9 mouse cellular contexts compared by ENCODE assay signal in the genomic region with DNA sequence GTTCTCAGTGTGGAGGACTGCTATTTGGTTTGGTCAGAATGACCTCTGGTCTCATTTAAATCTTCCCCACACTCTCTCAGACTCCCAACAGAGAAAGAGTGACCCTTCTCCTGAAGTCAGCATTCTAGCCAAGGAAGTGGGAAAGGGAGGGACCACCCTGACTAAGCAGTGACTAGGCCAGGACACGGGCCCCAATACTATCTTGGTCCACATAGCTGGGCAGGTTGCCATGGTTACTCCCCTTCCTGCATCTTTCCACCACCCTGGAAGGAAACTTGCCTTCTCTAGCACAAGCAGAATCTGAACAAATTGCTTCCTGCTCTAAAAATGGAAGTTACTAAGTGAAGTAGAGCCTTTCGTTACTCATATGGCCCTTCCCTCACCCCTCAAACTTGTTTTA. TPM values are rescaled to one million over a fixed set of nuclear protein-coding genes. Genes with fewer than 3 reads are reported as not detected.
DNase-seq lines count a peak whose midpoint lies in the region; ATAC-seq and TF ChIP-seq lines count a peak whose summit lies in the region.
"Had no signal": no experiment of that assay in that cellular context is flagged by ENCODE, and none has a peak within 500 bp of the region (broad histone marks: within the 10 kb centered on the region; RNA-seq: fewer than 3 reads in every experiment).

No protein-coding gene starts in this region.

- peaks cover 7% of the 10 kb centered on the region; the same call in 1 of the 2 replicates for H3K36me3 ChIP-seq in intestine, postnatal 0 days (ENCODE audit: control insufficient read depth, insufficient read depth)
- H3K36me3 ChIP-seq in intestine, embryonic 16.5 days (ENCODE audit: control insufficient read depth, insufficient read depth, low read length) = no peaks in the 10 kb centered on the region
- peaks cover 10% of the 10 kb centered on the region; the same call in 1 of the 2 replicates for H3K36me3 ChIP-seq in heart, embryonic 12.5 days
- H3K36me3 ChIP-seq in limb, embryonic 15.5 days = 0 out of 2 replicates have a peak, but pooled peaks cover 9% of the 10 kb centered on the region
- H3K36me3 ChIP-seq in forebrain, embryonic 10.5 days (replicated peaks) = 0 out of 2 replicates have a peak, but pooled peaks cover 5% of the 10 kb centered on the region

- no peak for ATAC-seq in intestine, postnatal 0 days
- ATAC-seq in intestine, embryonic 16.5 days = no peak
- peak; percentile 55 for ATAC-seq in heart, embryonic 12.5 days (ENCODE audit: insufficient number of reproducible peaks, low FRiP score)
- no peak for ATAC-seq in limb, embryonic 15.5 days (ENCODE audit: insufficient number of reproducible peaks, low FRiP score, low TSS enrichment, low read depth)
- no peak for ATAC-seq in CD4-positive, CD25-positive, alpha-beta regulatory T cell, adult 4 months
- no peak for ATAC-seq in erythroblast, adult 5-6 weeks (replicated peaks; ENCODE audit: low FRiP score, poor library complexity, severe bottlenecking)

- H3K27ac ChIP-seq in intestine, postnatal 0 days (ENCODE audit: low read depth, low read length) = no peak overlapping the region
- H3K27ac ChIP-seq in intestine, embryonic 16.5 days (ENCODE audit: low read length) = no peak overlapping the region
- no peak overlapping the region for H3K27ac ChIP-seq in heart, embryonic 12.5 days (ENCODE audit: poor library complexity, severe bottlenecking)
- H3K27ac ChIP-seq in limb, embryonic 15.5 days = 0 out of 2 replicates have a peak overlapping the region, but pooled peaks have one; percentile 38
- H3K27ac ChIP-seq in forebrain, embryonic 10.5 days = no peak overlapping the region

- no peaks in the 10 kb centered on the region for H3K9me3 ChIP-seq in intestine, postnatal 0 days (ENCODE audit: control insufficient read depth)
- H3K9me3 ChIP-seq in intestine, embryonic 16.5 days (ENCODE audit: control insufficient read depth, low read length) = no peaks in the 10 kb centered on the region
- H3K9me3 ChIP-seq in heart, embryonic 12.5 days (replicated peaks) = no peaks in the 10 kb centered on the region
- H3K9me3 ChIP-seq in limb, embryonic 15.5 days = no peaks in the 10 kb centered on the region
- H3K9me3 ChIP-seq in forebrain, embryonic 10.5 days = no peaks in the 10 kb centered on the region

- H3K27me3 ChIP-seq in intestine, postnatal 0 days (replicated peaks; ENCODE audit: control insufficient read depth, insufficient read depth, low read length) = no peaks in the 10 kb centered on the region
- no peaks in the 10 kb centered on the region for H3K27me3 ChIP-seq in intestine, embryonic 16.5 days (replicated peaks; ENCODE audit: control insufficient read depth, insufficient read depth, low read length)
- no peaks in the 10 kb centered on the region for H3K27me3 ChIP-seq in heart, embryonic 12.5 days (replicated peaks)
- no peaks in the 10 kb centered on the region for H3K27me3 ChIP-seq in limb, embryonic 15.5 days
- H3K27me3 ChIP-seq in forebrain, embryonic 10.5 days (ENCODE audit: poor library complexity, severe bottlenecking) = peaks cover 9% of the 10 kb centered on the region
- H3K27me3 ChIP-seq: CH12.LX had no signal

- H3K4me1 ChIP-seq in intestine, postnatal 0 days (replicated peaks; ENCODE audit: control insufficient read depth, insufficient read depth, low read length) = no peaks in the 10 kb centered on the region
- H3K4me1 ChIP-seq in intestine, embryonic 16.5 days (ENCODE audit: control insufficient read depth, insufficient read depth, low read length) = no peaks in the 10 kb centered on the region; the same call in 1 of the 2 replicates
- H3K4me1 ChIP-seq in heart, embryonic 12.5 days (replicated peaks) = peaks cover 31% of the 10 kb centered on the region
- peaks cover 38% of the 10 kb centered on the region for H3K4me1 ChIP-seq in limb, embryonic 15.5 days
- peaks cover 32% of the 10 kb centered on the region for H3K4me1 ChIP-seq in forebrain, embryonic 10.5 days

- WGBS in intestine, postnatal 0 days = 33% methylated on average over 2 of the region's 2 CpGs
- WGBS in intestine, embryonic 16.5 days = 31% methylated on average over 2 of the region's 2 CpGs
- 28% methylated on average over 2 of the region's 2 CpGs for WGBS in heart, embryonic 12.5 days
- 41% methylated on average over 2 of the region's 2 CpGs for WGBS in limb, embryonic 15.5 days
- 66% methylated on average over 2 of the region's 2 CpGs for WGBS in forebrain, embryonic 10.5 days

- DNase-seq in adrenal gland, adult 2 months = peak; percentile 83
- no peak for DNase-seq in forebrain, embryonic 10.5 days (ENCODE audit: extremely low spot score, low spot score)

- no peak for TF ChIP-seq CTCF in intestine, postnatal 0 days (IDR thresholded peaks at IDR 0.05; ENCODE audit: low read depth)

- H3K9ac ChIP-seq in intestine, postnatal 0 days (ENCODE audit: low read depth, low read length) = no peak overlapping the region
- H3K9ac ChIP-seq in intestine, embryonic 16.5 days (ENCODE audit: low read depth, low read length) = no peak overlapping the region
- H3K9ac ChIP-seq in heart, embryonic 12.5 days = no peak overlapping the region
- no peak overlapping the region for H3K9ac ChIP-seq in limb, embryonic 15.5 days

- H3K4me3 ChIP-seq in intestine, postnatal 0 days (ENCODE audit: low read depth, low read length) = no peak overlapping the region
- H3K4me3 ChIP-seq in intestine, embryonic 16.5 days (ENCODE audit: low read length) = no peak overlapping the region
- no peak overlapping the region for H3K4me3 ChIP-seq in heart, embryonic 12.5 days
- H3K4me3 ChIP-seq in limb, embryonic 15.5 days = no peak overlapping the region
- no peak overlapping the region for H3K4me3 ChIP-seq in forebrain, embryonic 10.5 days

- H3K4me2 ChIP-seq in intestine, postnatal 0 days (replicated peaks; ENCODE audit: low read depth) = 0 out of 2 replicates have a peak overlapping the region, but pooled peaks have one; percentile 24
- no peak overlapping the region for H3K4me2 ChIP-seq in intestine, embryonic 16.5 days (ENCODE audit: low read depth, low read length)
- H3K4me2 ChIP-seq in heart, embryonic 12.5 days = no peak overlapping the region
- H3K4me2 ChIP-seq in limb, embryonic 15.5 days = peak overlapping the region; percentile 17; the same call in 1 of the 2 replicates

RNA-seq across cellular contexts. Expression of a gene that starts 54.5 kb away (rescaled TPM):
- polyA plus RNA-seq in intestine, postnatal 0 days (2015; fragmentation: Nextera tagmentation; extraction: Ambion mirVana) = 0.57 and 0.63 TPM in 2 replicates
- 4.2 and 5.1 TPM in 2 replicates for polyA plus RNA-seq in intestine, embryonic 16.5 days (2015; fragmentation: Nextera tagmentation; extraction: Ambion mirVana)
- 1 to 10 TPM in 1 of 2 experiments, not detected in 1; 1.6 TPM for total RNA-seq in adrenal gland, adult 2 months (2021)
- polyA plus RNA-seq in adrenal gland, adult 2 months (2012; rRNA removed) = not detected in 2 replicates
- not detected in 2 replicates for polyA plus RNA-seq in heart, embryonic 12.5 days (2016; fragmentation: Nextera tagmentation; extraction: Ambion mirVana)
- not detected in 2 replicates for polyA plus RNA-seq in limb, embryonic 15.5 days (2015; fragmentation: Nextera tagmentation; extraction: Ambion mirVana)
- not detected for polyA plus RNA-seq in CD4-positive, CD25-positive, alpha-beta regulatory T cell, adult 4 months (2017; shearing (Covaris generic))
- polyA plus RNA-seq in forebrain, embryonic 10.5 days (2016; fragmentation: Nextera tagmentation; extraction: Ambion mirVana) = not detected in 2 replicates
- total RNA-seq in erythroblast, adult 5-6 weeks (2015; ENCODE audit: low replicate concordance) = not detected in 2 replicates
- total RNA-seq in erythroblast, adult 5-6 weeks (2017; ENCODE audit: low replicate concordance) = not detected in 2 replicates
- total RNA-seq: CH12.LX had no signal

Comparison
In these comparisons a context has a peak if more than half of its experiments do, and no peak if none do; other contexts are left out.
1. H3K4me2 ChIP-seq: peak in intestine, postnatal 0 days (single experiment) and limb, embryonic 15.5 days (single experiment); none in intestine, embryonic 16.5 days (single experiment) and heart, embryonic 12.5 days (single experiment).